Mouse (Mus musculus) cerebellum, postnatal 36 days (tissue): Measurements from ENCODE around the gene Map6.

ENCODE experiments used
- DNase-seq, 2 experiments: peaks; one replicate each; pipeline ENCODE4 v3.0.0; 2021 to 2022; ENCODE audit warnings: mixed read lengths in 2 of 2

Map6 gene

DNA sequence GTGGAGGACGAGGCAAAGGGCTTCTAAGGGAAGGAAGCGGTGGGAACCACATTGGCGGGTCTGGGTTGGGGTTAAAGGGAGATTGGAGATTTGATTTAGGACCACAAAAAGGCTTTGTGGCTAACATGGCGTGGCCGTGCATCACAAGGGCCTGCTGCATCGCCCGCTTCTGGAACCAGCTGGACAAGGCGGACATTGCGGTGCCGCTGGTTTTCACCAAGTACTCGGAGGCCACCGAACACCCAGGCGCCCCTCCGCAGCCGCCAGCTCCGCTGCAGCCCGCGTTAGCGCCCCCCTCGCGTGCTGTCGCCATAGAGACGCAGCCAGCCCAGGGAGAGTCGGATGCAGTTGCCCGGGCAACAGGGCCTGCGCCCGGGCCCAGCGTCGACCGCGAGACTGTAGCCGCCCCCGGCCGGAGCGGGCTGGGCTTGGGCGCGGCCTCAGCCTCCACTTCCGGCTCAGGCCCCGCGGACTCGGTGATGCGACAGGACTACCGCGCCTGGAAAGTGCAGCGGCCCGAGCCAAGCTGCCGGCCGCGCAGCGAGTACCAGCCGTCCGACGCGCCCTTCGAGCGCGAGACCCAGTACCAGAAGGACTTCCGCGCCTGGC is 754 bp downstream of the Map6 start:
- peak; percentile 73 to 76 for DNase-seq

DNA sequence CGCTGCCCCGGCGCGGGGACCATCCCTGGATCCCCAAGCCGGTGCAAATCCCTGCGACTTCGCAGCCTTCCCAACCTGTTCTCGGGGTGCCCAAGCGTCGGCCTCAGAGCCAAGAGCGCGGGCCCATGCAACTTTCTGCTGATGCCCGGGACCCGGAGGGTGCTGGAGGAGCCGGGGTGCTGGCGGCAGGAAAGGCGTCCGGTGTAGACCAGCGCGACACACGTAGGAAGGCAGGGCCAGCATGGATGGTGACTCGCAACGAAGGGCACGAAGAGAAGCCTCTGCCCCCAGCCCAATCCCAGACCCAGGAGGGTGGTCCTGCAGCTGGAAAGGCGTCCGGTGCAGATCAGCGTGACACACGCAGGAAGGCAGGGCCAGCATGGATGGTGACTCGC is 1.3 kb downstream of the Map6 start:
- no peak for DNase-seq

DNA sequence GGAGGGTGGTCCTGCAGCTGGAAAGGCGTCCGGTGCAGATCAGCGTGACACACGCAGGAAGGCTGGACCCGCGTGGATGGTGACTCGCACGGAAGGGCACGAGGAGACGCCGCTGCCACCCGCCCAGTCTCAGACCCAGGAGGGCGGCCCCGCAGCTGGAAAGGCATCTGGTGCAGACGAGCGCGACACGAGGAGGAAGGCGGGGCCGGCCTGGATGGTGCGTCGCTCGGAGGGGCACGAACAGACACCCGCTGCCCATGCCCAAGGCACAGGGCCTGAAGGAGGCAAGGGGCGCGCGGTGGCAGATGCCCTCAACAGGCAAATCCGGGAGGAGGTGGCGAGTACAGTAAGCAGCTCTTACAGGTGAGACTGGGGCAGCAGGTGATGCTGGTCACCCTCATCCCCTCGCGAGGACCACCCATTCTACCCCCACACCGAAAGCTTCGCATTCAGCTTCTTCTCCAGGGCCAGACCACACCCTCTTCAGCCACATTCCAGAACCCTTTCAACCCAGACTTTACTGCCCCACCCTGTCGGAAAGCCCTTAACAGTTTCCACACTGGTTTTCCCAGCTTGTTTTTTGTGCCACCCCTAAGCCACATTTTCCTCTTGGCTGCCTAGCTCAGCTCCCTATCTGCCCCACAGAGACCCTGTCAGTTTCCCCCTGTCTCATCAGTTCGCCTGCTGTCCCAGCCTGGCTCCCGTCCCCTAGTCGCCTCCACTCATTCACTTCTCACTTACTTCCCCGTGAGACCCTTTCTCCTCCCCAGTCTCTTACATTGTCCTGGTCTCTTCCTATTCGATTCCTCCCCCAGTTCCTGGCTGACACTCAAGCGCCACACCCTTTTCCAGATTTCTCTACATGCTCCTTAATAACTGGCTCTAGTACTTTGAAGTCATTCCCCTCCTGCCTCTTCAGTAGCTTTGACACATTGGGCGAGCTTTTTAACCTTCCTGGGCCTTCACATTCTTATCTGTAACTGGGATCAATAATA is 2.0 kb downstream of the Map6 start:
- DNase-seq, result peak; percentile 16 to 19

DNA sequence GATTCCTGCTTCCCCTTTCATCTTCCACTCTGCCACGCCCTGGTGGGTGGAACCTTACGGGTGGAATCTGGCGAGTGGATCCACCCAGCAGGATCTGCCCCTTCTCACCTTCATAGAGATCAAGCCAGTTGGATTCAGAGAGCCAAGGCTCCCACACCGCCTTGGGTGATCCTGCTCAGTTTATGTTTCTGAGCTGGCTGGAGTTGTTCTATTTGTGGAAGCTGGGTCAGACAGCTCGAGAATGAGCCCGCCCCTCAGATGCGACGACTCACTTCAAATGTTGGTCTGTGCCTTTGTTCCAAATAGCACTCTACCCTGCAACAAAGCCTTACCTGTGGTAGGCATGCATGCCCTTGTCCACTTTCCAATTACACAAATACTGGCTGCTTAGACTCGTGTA is 4.4 kb downstream of the Map6 start:
- peak in 1 of 2 experiments; percentile 21 for DNase-seq

DNA sequence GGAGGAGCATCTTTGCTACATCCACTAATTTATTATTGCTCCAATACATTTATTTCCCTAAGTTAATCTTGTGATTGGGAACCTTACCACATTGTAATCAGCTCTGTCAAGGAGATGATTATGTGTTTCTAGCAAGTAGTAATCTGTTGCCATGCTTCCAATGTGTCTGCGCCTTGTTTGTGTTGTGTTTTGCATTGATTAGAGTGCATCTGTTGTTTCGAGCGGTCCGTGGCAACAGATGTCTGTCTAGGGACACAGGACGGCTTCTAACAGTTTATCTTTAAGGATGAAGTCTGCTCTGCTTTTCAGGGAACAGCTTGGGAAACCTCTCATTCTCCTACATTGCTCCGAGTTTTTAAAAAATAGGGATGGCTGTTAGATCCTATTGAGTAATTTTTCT is 7.9 kb downstream of the Map6 start:
- no peak for DNase-seq

DNA sequence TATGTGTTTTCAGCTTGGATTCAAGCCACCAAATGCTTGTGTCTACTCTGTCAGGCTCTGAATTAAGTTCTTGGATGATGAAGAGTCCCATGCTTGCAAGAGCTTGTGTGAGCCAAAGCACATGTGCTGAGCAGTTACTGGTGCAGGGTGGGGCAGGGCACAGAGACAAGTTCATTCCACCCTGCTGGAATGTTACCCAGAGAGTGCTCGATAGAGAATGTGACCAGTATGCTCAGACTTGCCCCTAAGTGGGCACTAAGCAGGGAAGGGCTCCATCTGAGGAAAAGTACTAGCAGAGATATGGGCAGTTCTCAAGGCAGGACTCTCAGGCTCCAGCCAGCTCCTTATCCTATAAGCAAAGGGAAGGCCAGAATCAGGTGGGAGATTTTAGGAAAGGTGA is 9.4 kb downstream of the Map6 start:
- no peak for DNase-seq

DNA sequence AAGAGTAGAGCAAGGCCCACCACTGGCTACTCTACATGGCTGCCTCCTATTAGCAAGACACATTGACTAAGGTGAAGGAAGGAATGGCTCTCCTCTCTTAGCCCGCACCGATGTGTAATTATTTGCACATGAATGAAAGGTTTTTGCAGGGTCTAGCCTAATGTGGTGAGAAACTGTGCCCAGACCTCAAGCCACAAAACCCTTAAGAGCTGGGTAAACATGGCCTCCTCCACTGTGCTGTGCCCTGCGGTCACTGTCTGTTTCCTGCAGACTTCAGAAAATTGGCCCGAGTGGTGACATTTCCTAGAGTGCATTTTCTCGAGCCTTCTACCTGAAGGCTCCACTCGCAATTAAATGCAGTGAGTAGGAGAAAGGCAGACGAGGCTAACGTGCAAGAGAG is 11.1 kb downstream of the Map6 start:
- DNase-seq, result no peak

DNA sequence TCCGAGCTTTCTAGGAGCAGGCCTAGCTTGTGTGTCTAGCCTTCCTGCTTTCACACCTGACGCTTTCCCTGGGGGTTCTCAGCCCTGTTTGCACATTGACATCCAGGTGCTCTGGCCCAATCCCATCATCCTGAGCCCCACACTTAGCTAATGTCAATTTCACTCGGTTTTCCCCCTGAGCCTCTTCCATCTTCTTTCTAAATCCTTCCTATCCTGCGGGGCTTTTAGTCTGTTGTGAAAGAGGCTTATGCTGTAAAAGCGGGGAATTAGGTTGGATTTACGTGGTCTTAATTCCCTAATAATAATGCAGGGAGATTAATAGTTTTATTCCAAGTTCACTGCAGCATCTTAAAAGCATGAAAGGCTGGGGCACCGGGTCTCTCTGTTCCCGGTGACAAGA is 12.3 kb downstream of the Map6 start:
- no peak for DNase-seq

DNA sequence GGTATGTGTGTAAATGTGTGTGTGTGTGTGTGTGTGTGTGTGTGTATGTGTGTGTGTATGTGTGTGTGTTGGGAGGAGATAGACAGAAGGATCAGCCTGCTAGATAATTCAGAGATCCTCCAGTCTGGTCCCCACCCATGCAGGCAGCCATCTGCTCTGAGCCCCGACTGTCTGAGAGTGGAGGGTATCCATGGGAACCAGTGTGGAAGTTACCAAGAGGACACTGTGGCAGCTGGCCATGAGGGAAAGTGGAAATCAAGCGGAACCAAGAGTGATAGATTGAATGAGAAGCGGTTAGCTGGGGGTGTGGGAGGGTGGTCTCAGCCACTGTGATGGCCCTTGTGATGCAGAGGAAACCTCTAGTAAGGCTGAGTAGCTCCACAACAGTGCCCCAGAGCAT is 20.0 kb downstream of the Map6 start:
- peak in 1 of 2 experiments; percentile 24 for DNase-seq

DNA sequence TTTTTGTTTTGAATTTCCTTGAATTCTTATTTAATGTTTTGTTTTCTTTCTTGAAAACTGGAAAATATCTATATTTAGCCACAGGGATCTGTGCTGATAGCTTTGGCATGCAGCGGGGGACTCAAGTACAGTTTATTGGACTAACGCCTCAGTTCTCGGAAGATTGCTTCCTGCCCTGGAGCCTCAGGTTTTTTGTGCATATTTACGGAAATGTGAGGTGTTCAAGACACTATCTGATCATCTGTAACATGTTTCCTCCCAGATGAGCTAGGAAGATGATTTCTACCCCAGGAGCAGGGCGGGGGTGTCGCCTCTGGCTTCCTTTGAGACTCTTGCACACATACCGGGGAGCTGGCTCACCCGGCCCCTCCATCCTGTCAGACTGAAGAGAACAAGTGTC is 22.8 kb downstream of the Map6 start:
- DNase-seq, result no peak

DNA sequence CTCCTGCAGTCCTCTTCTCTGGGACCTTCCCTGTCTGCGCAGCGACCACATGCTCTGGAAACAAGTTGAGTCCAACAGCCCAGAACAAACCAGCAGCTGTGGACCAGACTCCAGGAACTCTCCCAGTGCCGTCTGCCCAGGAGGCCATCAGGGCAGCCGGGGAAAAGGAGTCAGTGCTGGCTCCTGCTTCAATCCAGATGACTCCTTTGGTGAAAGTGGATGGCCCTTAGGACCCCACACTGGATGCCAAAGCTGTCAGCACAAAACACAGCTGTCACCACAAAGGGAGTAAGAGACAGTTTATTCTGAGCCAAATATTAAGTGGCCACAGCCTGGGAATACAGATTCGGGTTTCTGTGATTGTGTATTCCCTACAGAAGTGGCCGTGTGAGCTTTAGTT is 23.7 kb downstream of the Map6 start:
- no peak for DNase-seq

DNA sequence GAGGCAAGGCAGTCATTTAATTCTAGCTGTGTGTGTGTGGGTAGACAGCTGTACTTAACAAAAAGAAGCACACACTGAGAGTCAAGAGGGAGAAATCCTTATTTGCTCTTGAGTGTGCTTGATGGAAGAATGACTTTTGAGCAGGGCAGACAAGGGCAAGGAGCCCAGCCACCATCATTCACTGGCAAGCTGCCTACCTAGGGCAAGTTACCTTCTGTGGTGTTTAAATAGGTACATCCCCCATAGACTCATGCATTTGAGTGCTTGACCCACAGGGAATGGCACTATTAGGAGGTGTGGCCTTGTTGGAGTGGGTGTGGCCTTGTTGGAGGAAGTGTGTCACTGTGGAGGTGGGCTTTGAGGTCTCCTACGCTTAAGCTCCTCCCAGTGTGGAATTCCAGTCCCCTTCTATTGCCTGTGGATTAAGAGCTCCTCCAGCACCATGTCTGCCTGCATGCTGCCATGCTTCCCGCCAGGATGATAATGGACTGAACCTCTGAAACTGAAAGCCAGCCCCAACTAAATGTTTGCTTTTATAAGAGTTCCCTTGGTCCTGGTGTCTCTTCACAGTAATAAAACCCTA is 27.0 kb downstream of the Map6 start:
- no peak for DNase-seq

DNA sequence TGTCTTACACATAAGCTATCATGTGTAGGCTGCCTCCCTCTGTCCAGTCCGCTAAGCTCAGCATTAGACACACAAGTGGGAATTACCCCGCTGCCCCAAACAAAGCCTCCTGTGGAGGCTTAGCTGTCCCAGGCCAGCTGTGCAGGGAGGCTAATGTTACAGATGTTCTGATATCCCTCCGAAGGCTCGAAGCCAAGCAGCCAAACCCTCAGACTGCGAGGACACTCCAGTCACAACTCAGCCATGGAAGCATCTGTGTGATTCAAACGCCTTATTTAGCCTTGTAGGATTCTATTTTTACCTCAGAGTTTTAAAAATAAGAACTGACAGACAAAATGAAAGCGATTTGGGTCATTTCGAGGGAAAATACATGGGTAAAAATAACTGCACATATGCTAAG is 27.9 kb downstream of the Map6 start:
- DNase-seq, result no peak

DNA sequence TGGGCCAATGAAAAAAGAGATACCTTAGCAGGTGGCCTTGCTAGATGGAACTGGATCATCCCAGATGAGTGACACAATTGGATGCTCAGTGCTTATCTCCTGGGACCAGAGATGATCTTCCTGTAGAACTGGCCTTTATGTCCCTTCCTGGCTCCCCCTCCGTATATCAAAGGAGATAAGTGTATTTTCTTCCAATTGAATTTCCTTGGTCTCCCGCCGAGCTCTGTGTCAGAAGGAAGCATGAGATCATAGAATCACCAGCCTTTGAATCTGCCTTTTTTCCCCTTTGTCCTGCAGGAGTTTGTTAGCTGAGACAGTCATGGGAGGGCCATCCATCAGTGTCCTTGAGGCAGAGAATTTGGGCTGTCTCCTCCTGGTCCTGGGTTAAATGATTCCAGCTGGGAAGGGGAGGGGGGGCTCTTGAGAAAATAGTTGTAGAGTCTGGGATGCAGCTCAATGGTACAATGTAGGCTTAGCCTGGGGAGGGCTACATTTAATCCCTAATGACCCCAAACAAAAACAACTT is 33.5 kb downstream of the Map6 start:
- no peak for DNase-seq

DNA sequence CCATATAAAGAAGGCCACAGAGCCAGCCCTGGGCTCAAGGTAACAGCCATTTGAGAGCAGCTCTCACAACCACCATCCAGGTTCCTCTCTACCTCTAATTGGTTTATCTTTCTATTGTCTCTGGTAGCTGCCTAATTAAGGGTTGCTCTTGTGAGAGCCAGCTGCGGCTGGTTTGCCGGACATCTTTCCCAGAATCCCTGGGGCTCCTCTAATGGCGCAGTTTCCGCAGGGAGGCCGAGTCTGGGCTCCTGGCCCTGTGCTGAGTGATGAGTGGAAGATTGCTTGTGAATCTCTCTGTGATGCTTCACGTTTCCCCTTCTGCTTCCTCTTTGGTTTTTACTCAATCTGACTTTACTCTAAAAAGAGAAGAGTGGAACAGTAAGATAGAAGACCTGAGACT is 36.8 kb downstream of the Map6 start:
- no peak for DNase-seq

DNA sequence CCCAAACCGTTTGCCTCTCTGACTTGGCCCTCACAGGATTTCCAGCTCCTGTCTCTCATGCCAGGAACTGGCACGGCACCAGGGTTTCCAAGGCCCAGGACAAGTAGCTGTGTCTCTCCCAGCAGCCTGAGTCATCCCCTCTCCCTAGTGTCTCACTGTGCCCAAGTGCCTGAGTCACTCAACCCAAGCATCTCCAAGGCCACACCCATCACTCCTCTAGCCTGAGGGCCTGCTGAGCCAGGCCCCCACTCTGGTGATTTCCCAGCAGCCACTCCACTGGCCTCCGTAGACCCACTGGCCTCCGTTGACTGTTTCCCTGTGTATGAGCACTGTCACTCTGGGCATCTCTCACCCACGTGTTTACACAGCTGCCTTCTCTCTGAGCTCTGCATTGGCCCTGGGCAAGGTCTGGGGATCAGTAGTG is 37.7 kb downstream of the Map6 start:
- DNase-seq, result peak; percentile 89 to 91

DNA sequence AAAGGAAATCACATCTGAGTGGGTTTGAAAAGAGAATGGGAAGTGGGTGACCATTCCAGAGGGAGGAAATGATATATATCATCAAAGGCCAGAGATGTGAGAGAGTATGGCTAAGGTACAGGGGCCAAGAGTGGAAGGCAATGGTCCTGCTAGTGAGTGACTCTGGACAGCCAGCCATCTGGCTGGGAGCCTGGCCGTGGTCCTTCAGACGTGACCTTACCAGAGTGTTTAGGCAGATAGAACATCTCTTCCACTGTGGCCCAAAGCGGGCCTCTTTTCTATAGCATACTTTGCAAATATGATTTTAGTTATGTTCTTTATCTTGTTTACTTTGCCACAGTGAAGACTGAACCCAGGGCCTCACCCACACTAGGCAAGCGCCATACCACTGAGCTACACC is 38.4 kb downstream of the Map6 start:
- no peak for DNase-seq

DNA sequence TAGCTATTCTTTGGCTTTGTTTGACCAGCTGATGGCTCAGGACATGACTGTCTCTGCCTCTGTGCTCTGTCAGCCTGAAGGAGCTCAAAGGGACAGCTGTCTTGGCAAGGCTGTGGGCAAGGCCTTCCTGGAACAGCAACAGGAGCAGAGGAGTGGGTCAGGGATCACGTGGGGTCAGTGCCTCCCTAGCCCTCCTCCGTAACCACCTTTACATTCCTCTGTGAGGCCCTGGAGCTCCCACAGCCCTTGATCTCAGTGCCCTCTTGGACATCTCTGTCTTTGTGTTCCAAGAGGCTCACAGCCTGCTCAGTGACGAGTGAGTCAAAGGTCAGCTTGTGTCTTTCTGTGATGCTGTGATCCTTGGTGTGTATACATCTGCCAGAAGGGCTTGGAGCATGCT is 39.4 kb downstream of the Map6 start:
- DNase-seq, result no peak

DNA sequence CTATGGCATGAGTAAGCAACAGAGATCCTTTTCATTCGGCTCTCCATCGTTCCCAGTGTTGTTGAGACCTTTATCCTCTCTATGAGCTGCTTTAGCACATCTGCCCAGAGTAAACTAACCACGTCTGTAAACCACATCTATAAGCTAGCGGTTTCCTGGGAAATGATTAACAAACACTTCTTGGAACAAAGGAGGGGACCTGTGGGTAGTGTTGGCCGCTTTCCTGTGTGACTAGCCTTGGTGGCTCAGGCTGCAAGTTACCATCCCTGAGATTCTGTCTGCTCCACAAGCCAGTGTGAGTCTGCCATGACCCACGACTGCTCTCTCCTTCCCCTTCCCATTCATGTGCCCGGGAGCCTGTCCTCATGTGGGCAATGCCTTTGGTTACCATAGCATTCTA is 44.2 kb downstream of the Map6 start:
- DNase-seq, result no peak

DNA sequence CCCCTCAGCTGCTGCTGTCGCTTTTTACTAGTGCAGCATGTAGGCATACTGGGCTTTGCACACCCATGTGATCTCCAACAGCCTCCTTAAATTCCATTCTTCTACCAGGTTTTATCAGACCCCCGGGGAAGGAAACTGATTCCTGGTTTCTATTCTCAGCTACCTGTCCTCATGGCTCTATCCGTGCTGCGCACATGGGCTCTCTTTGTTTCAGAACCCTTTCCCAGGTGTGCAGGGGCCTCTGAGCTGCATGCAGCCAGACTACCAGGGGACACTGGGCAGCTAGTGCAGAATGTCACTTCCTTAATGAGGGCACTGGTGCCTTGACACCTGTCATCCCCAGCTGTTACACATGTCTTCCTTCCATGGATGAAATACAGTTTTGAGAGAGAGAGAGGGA is 44.8 kb downstream of the Map6 start:
- no peak for DNase-seq

DNA sequence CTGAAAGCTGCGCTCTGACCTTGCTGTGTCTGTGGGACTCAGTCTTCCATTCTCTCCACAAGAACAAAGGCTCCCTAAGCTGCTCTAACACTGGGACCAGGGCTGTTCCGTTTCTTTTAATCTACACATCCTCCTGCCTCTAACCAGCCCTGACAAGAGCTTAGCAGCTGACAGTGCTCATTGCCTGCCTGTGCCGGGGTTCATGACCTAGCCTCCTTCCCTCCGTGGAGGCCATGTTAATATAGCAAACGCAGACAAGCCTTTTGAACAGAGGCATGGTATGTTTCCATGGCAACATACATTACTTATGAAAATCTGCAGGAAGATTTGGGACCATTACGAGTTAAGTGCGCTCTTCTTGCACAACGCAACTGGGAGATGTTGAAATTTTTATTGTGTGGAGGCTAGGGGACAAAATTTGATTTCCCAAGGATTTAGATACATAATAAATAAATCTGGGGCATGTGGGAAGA is 45.5 kb downstream of the Map6 start:
- DNase-seq, result no peak

DNA sequence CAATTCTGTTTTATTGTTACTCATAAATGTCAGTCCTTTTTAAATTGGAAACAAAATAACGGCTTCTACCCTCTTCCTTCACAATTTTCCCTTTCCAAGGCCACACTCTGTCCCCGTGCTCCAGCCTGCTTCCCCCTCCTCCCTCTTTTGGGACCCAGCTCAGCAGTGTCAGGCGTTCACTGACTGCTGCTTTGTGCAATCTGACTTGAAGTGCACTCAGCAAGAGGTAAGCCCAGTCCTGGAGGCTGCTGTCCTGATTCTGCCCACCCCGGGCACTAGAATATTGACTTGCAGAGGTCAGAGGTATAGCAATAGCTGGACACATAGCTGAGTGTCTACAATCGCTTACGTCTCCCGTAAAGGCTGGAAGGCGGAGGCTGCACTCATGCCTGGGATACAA is 46.0 kb downstream of the Map6 start:
- DNase-seq, result no peak

DNA sequence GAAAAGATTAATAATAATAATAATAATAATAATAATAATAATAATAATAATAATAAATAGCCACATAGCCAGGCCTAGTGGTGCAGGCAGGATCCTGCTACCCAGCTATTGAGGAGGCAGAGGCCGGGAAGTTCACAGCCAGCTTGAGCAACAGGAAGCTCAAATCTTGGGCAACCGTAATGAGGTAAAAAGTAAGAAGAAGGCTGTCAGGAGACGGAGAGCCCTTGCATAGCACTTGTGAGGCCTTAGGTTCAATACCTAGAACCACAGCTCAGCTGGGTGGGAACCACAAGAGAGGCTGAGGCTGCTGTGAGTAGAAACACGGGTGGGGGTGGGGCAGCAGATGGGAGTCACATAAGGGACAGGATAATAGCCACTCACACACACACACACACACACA is 47.3 kb downstream of the Map6 start:
- DNase-seq, result no peak

DNA sequence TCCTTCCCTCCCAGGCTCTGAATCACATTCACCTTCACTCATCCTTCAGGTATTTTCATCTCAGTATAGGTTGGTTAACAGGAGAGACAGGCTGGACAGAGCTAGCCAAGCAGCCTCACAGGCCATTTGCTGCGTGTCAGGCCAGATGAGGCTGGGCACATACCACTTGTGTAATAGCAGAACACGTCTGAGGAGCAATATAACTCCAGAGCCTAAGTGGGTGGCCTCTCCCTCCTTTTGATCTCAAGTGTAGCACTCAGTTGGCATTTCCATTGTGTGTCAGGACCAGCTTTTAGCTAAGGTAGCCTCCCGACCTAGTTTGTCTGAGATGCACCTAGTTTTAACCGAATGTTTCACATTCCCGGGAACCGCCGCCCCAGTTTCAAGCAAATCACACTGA is 49.0 kb downstream of the Map6 start:
- no peak for DNase-seq
